Mouse (Mus musculus) brain, embryonic 14.5 days (tissue): ENCODE data around the gene Fkbp15. TPM values are rescaled to one million over a fixed set of nuclear protein-coding genes. Genes with fewer than 3 reads are reported as not detected.

Experiments
- DNase-seq: peaks from one replicate; pipeline ENCODE4 v3.0.0-alpha.2; 2011; ENCODE audit warnings: low read depth
- CTCF ChIP-seq: fragments of 200-500 bp; IDR thresholded peaks from 2 replicates; pipeline ENCODE4 v1.5.1; 2012; ENCODE audit warnings: inconsistent platforms, mild to moderate bottlenecking, moderate library complexity, borderline replicate concordance; ENCODE audit not compliant: insufficient read depth, insufficient read length; ENCODE audit errors: extremely low read depth
- POLR2A ChIP-seq: fragments of 200-500 bp; IDR thresholded peaks from 2 replicates; pipeline ENCODE4 v1.6.1; 2012; ENCODE audit warnings: mild to moderate bottlenecking, inconsistent platforms, borderline replicate concordance; ENCODE audit not compliant: poor library complexity, insufficient read depth, insufficient read length, severe bottlenecking; ENCODE audit errors: extremely low read depth
- polyA plus RNA-seq: library from polyadenylated mRNA; depleted of rRNA; stranded (reverse); fragments of >200 nt; gene quantifications from 2 replicates; pipeline ENCODE4 v1.2.3, GENCODE M21; 2012

Gene Fkbp15
- polyA plus RNA-seq, 1 experiment: 22.4 TPM

DNA sequence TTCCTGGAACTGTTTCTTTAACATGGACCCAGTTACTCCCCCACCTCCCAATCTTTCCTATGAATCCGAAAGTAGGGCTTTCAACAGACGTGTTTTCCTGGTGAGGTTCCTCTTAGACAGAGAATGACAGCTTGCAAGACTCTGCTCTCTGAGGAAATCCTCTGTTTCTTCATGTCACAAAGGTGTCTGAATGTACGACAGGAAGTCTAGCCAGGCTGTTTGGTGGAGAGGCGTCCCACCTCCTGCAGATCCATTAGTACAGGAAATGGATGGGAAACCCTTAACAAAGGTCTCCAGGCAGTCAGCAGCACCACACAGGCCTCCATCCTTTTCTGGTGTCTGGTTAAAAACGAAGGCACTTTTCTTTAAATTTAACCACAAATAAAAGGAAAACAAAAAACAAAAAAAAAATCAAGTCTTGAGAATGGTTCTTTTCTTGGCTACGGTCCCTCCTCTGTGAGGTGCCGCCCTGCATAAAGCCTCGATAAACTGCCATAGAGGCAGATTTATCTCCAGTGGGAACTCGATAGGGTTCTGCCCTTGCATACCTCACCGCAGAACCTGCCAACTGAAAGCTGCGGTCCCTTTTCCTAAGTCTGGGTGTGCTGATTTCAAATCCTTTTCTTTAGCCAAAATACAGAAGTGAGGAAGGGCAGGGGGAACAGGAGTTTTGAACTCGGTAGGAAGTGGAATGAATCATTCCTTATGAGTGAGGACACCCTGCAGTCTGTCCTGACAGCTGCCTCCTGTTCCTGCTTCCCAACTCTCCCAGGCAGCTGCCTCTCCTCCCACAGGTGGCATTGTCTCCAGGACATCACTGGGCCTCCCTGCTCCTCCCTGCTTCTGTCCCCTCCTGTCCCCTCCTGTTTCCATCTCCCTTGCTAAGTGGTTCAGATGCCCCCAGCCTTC, 73.1 kb downstream of the Fkbp15 start:
- TF ChIP-seq CTCF (no peak), POLR2A (no peak)
- DNase-seq: peak; percentile 34

DNA sequence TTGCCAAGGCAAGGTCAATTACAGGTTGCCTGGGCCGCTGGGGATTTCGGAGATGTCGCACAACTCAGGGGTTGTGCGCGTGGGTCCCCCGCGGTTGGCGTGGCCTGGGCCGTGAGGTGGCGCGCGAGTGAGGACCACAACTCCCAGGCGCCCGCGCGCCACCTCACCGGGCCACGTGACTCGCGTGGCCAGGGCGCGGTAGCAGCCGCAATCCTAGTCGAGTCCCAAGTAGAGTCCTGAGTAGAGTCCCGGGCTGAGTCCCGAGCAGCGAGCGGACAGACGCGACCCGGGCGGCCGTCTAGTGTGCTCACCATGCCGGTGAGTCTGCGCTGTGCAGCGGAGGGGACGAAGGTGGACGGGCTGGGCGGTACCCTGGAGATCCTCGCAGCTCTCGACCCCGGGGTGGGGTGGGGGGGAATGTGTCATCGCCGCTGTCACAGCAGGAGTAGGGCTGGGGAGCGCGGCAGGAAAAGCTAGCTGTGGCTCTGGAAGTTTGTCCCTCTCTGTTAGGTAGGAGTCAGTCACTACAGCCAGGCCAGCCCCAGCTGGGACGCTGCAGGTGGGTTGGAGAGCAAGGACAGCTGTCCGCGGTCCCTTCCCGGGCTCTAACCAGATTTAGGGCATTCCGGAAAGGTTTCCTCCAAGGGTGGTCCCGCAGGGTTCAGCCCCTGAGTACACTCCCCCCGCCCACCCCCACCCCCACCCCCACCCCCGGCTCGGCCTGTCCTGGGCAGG, 73.9 kb downstream of the Fkbp15 start:
- 0 out of 2 replicates have a peak, but pooled peaks have one; percentile 0 for TF ChIP-seq CTCF
- 0 out of 2 replicates have a peak, but pooled peaks have one; percentile 35 for TF ChIP-seq POLR2A
- peak; percentile 88 for DNase-seq

DNA sequence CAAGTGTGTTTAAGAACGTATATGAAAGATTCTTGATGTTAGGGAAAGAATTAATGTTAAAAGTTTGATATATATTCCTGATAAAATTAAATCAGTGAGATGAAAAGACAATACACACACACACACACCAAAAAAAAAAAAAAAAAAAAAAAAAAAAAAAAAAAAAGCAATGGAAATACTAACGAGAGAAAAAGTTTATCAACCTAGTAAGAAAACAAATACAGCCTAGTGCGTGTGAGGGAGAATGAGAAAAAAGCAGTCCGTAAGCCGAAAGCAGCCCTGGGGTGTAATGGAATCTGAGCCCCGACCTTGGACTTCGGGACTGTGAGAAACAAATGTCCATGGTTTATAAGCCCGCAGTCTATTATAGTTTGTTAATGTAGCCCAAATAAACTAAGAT, 74.8 kb downstream of the Fkbp15 start:
- no peak for DNase-seq
- TF ChIP-seq CTCF: no peak

DNA sequence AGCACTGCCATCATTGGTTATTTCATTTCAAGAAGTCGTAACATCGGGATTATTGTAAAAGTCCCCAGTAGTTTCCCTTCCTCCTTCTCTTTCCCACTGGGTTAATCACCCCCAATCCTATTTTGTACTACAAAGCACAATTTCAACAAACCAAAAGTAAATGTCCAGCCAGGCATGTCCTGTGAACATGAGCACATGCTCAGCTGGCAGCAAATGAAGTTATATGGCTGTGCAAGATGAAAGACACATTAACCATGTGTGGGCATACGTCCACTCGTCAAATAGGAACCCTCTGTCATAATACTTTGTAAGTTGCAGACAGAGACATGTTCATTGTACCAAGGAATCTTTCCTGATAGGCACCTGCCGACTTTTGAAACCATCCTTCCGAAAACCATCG, 77.4 kb downstream of the Fkbp15 start:
- no peak for DNase-seq
- no peak for TF ChIP-seq CTCF
- no peak for TF ChIP-seq POLR2A

DNA sequence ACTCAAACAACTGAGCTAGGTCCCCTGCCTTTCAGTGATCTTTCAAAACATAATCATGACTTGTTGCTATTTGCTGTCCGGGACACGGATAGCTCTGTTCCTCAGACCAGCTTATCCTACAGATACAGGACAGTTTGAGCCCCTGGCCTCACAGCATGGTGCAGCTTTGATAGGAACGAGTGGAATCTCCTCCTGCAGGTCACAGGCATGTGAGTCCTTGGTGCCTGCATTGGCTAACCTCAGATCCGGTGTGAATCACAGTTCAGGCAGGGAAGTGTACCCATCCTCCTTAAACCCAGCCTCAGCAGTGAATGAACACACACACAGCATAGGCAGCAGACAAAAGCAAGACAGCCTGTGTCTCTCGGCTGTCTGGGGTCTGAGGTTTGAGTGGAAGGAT, 79.0 kb downstream of the Fkbp15 start:
- TF ChIP-seq CTCF (no peak), POLR2A (no peak)

DNA sequence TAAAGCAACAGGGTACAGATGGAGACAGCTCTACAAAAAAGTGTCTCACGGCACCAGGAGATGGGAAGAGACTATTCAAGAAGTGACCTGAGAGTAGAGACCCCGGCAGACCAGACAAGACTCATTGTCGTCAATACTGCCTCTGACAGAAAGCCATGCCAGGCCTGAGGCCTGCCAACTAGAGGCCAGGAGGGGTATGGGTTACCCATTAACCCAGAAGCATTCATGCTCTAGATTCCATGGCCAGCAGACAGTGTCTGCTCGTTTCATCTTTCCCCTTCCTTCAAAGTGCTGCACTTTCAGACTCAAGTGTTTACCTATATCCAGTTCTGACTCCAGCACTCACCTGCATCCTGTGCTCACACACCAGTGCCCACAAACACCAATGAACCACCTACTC, 82.3 kb downstream of the Fkbp15 start:
- no peak for DNase-seq
- TF ChIP-seq CTCF: no peak
- no peak for TF ChIP-seq POLR2A

More for the DNA sequence above, 79.0 kb downstream of the Fkbp15 start:
- DNase-seq: no peak

DNA sequence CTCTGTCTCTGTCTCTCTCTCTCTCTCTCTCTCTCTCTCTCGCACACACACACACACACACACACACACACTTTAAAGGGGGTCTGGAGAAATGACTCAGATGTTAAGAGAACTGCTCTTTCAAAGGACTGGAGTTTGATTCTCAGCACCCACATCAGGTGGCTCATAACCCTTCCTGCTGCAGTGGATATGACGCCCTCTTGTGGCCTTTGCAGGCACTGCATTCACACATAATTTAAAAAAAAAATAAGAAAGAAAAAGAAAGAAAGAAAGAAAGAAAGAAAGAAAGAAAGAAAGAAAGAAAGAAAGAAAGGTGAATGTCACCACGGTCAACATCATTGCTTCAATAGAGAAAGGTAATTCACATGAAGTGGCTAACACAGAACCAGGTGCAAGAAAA, 83.1 kb downstream of the Fkbp15 start:
- TF ChIP-seq POLR2A: no peak
- 0 out of 2 replicates have a peak, but pooled peaks have one; percentile 4 for TF ChIP-seq CTCF
- no peak for DNase-seq

DNA sequence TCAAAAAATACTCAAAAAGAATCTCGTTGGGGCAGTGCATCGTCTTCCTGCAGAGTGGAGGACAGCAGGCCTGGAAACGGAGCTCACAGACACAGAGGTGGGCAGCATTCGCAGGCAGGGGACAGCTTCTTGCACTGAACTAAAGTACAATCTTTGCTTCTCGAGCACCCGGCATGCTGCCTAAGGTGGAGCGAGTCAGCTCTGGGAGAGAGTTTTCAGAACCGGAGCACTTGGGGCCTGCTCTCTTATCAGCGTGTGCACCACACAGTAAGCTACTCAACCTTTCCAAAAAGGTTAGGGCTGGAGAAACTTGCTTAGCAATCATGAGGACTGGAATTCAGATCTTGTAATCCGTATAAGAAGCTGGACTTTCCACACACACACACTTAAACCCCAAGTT, 83.7 kb downstream of the Fkbp15 start:
- TF ChIP-seq CTCF: no peak
- TF ChIP-seq POLR2A: no peak
- no peak for DNase-seq

DNA sequence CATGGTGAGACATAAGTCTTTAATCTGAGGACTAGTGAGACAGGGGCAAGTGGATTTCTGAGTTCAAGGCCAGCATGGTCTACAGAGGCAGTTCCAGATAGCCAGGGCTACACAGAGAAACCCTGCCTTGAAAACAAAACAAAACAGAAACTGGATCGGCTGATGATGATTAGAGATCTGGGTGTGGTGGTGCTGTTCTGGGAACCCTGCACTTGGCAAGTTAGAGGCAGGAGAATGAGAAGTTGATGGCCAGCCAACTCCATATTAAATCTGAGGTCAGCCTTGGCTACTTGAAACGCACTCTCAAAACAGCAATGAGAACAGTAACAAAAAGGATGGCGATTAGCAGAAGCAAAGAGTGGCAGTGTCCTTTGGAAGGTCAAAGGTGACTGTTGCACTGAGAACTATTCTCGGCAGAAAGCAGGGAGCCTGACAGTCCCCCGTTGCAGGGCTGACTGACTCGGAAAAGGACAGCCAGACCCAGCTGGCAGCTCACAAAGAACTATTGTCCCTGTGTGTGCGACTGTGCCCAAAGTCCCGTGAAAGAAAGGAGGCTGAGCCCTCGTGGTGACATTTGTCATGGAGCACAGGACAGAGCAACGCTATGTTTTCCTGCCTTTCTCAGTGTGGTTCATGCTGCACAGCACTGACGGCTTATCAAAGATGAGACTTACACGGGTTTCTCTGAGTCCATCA, 85.4 kb downstream of the Fkbp15 start:
- DNase-seq: peak; percentile 76
- TF ChIP-seq POLR2A (no peak), CTCF (no peak)

DNA sequence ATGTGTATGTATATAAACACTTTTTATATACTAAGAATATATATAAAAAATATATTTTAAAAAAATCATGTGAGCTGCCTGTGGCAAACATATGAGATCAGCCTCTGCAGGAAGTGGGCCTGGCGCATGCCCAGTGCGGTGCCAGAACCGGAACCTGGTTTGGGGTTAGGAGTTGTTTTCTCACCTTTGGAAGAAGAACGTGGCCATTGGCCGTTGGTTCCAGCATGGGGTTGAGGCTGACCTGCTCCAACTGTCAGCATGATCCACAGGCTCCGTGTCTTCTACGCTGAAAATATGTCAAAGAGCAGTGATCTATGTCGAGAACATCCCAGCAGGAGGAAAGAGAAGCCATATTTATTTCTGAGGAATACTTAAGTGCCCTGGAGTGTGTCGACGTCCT, 86.4 kb downstream of the Fkbp15 start:
- TF ChIP-seq CTCF (no peak), POLR2A (no peak)
- no peak for DNase-seq

DNA sequence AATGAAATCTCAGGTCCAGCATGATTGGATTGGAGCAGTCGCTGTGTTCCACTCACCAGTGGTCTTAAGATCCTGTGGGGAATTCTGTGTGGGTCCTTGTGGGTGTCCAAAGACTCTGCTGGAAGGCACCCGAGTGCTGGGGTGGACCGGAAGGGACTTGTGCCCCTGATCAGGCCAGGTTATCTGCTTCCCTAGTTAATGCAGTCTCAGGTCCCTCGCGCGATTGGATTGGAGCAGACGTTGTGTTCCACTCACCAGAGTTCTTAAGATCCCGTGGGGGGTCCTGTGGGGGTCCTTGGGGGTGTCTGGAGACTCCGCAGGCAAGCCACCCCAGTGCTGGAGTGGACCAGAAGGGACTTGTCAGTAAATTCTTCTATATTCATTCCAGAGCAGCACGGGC, 87.7 kb downstream of the Fkbp15 start:
- no peak for TF ChIP-seq CTCF
- no peak for TF ChIP-seq POLR2A
- no peak for DNase-seq
